Mouse (Mus musculus): ENCODE data around the gene Edf1. TPM values are rescaled to one million over a fixed set of nuclear protein-coding genes. Genes with fewer than 3 reads are reported as not detected.
A peak's percentile ranks its signal among the peaks of the same experiment; 100 is the strongest.

Edf1 gene
- polyA plus RNA-seq, 1 experiment, result 102 TPM

GRCm38 (mm10) chr2:25575432-25576027, 17.9 kb downstream of the Edf1 start:
- no peak overlapping the region for H3K4me3 ChIP-seq (ENCODE audit: insufficient read depth, low read length)
- TF ChIP-seq CTCF (IDR thresholded peaks at IDR 0.05; ENCODE audit: borderline replicate concordance, insufficient read depth, low read length) (no peak), POLR2A (IDR thresholded peaks at IDR 0.05; ENCODE audit: low read depth, low read length) (no peak)
- H3K27ac ChIP-seq (ENCODE audit: insufficient read depth, low read length), result no peak overlapping the region
- H3K4me1 ChIP-seq (ENCODE audit: control insufficient read depth, insufficient read depth, low read length), result peaks cover 6% of the 10 kb centered on the region; the same call in 1 of the 2 replicates

- TF ChIP-seq POLR2A (IDR thresholded peaks at IDR 0.05; ENCODE audit: low read depth, low read length) (no peak), CTCF (IDR thresholded peaks at IDR 0.05; ENCODE audit: borderline replicate concordance, insufficient read depth, low read length) (no peak)
- Histone ChIP-seq H3K4me3 (ENCODE audit: insufficient read depth, low read length) (no peak overlapping the region), H3K27ac (ENCODE audit: insufficient read depth, low read length) (no peak overlapping the region), H3K4me1 (ENCODE audit: control insufficient read depth, insufficient read depth, low read length) (peaks cover 6% of the 10 kb centered on the region; the same call in 1 of the 2 replicates)
These were observed 18.6 kb downstream of the Edf1 start for GRCm38 (mm10) chr2:25576028-25576850.

- no peak overlapping the region for H3K27ac ChIP-seq (ENCODE audit: insufficient read depth, low read length)
- TF ChIP-seq POLR2A (IDR thresholded peaks at IDR 0.05; ENCODE audit: low read depth, low read length), result no peak
- no peak for TF ChIP-seq CTCF (IDR thresholded peaks at IDR 0.05; ENCODE audit: borderline replicate concordance, insufficient read depth, low read length)
- peaks cover 6% of the 10 kb centered on the region; the same call in 1 of the 2 replicates for H3K4me1 ChIP-seq (ENCODE audit: control insufficient read depth, insufficient read depth, low read length)
- H3K4me3 ChIP-seq (ENCODE audit: insufficient read depth, low read length), result no peak overlapping the region
These were observed 19.6 kb downstream of the Edf1 start for GRCm38 (mm10) chr2:25576965-25577891.

GRCm38 (mm10) chr2:25577951-25578795, 20.5 kb downstream of the Edf1 start:
- 0 out of 2 replicates have a peak, but pooled peaks have one; percentile 10 for TF ChIP-seq CTCF (IDR thresholded peaks at IDR 0.05; ENCODE audit: borderline replicate concordance, insufficient read depth, low read length)
- TF ChIP-seq POLR2A (IDR thresholded peaks at IDR 0.05; ENCODE audit: low read depth, low read length), result no peak
- Histone ChIP-seq H3K4me3 (ENCODE audit: insufficient read depth, low read length) (no peak overlapping the region), H3K27ac (ENCODE audit: insufficient read depth, low read length) (no peak overlapping the region), H3K4me1 (ENCODE audit: control insufficient read depth, insufficient read depth, low read length) (peaks cover 6% of the 10 kb centered on the region; the same call in 1 of the 2 replicates)

GRCm38 (mm10) chr2:25578796-25579736, 21.4 kb downstream of the Edf1 start:
- no peak overlapping the region for H3K4me3 ChIP-seq (ENCODE audit: insufficient read depth, low read length)

GRCm38 (mm10) chr2:25579737-25580460, 22.3 kb downstream of the Edf1 start:
- TF ChIP-seq POLR2A (IDR thresholded peaks at IDR 0.05; ENCODE audit: low read depth, low read length) (no peak), CTCF (IDR thresholded peaks at IDR 0.05; ENCODE audit: borderline replicate concordance, insufficient read depth, low read length) (peak; percentile 59; the same call in 1 of the 2 replicates)
- H3K27ac ChIP-seq (ENCODE audit: insufficient read depth, low read length), result no peak overlapping the region
- no peak overlapping the region for H3K4me3 ChIP-seq (ENCODE audit: insufficient read depth, low read length)
- peaks cover 6% of the 10 kb centered on the region; the same call in 1 of the 2 replicates for H3K4me1 ChIP-seq (ENCODE audit: control insufficient read depth, insufficient read depth, low read length)

More at GRCm38 (mm10) chr2:25578796-25579736, 21.4 kb downstream of the Edf1 start:
- Histone ChIP-seq H3K27ac (ENCODE audit: insufficient read depth, low read length) (no peak overlapping the region), H3K4me1 (ENCODE audit: control insufficient read depth, insufficient read depth, low read length) (peaks cover 6% of the 10 kb centered on the region; the same call in 1 of the 2 replicates)
- TF ChIP-seq POLR2A (IDR thresholded peaks at IDR 0.05; ENCODE audit: low read depth, low read length), result no peak
- no peak for TF ChIP-seq CTCF (IDR thresholded peaks at IDR 0.05; ENCODE audit: borderline replicate concordance, insufficient read depth, low read length)

- TF ChIP-seq POLR2A (IDR thresholded peaks at IDR 0.05; ENCODE audit: low read depth, low read length) (no peak), CTCF (IDR thresholded peaks at IDR 0.05; ENCODE audit: borderline replicate concordance, insufficient read depth, low read length) (no peak)
- Histone ChIP-seq H3K4me3 (ENCODE audit: insufficient read depth, low read length) (no peak overlapping the region), H3K27ac (ENCODE audit: insufficient read depth, low read length) (no peak overlapping the region), H3K4me1 (ENCODE audit: control insufficient read depth, insufficient read depth, low read length) (peaks cover 3% of the 10 kb centered on the region; the same call in 1 of the 2 replicates)
These were observed 23.0 kb downstream of the Edf1 start for GRCm38 (mm10) chr2:25580621-25581101.
